1 mouse cellular context compared by ENCODE assay signal in genomic region chr17:48300199-48300598, GRCm38 (mm10).
TF ChIP-seq lines count a peak whose summit lies in the region.

No protein-coding gene starts in this region.

TF ChIP-seq in MEL, 35 proteins besides CTCF, POLR2A, EP300 and RAD21 (continued from another document):
- TF ChIP-seq USF2 (IDR thresholded peaks at IDR 0.05; ENCODE audit: borderline replicate concordance in 1 of 2, insufficient read depth in 1 of 2, low read depth in 1 of 2, low read length in 2 of 2) (no peak; a peak in 1 of 4 replicates), MYB (IDR thresholded peaks at IDR 0.05; ENCODE audit: low read depth, low read length) (0 out of 2 replicates have a peak, but pooled peaks have one; percentile 9)
